Mouse (Mus musculus) mammary gland, adult 2 months (tissue): Measurements from ENCODE around the gene Nip7. TPM values are rescaled to one million over a fixed set of nuclear protein-coding genes. Genes with fewer than 3 reads are reported as not detected.

ENCODE experiments used
- polyA plus RNA-seq: library from polyadenylated mRNA; depleted of rRNA; stranded (reverse); fragments of >200 nt; gene quantifications from 2 replicates; pipeline ENCODE4 v1.2.3, GENCODE M21; 2012; ENCODE audit warnings: low replicate concordance; rRNA removed

Gene Nip7
- 18.2 and 18.7 TPM in 2 replicates for polyA plus RNA-seq

GRCm38 (mm10) chr8:107056076-107056972 is at the start of gene Nip7, which contains the start of gene Cog8:
TSS of gene Nip7 (plus strand) at chr8:107056877.
TSS of gene Cog8 (minus strand) at chr8:107056689.

GRCm38 (mm10) chr8:107030650-107031576 is 25.8 kb upstream of the Nip7 start, which contains the start of gene Vps4a:
TSS of gene Vps4a (plus strand) at chr8:107031222.

GRCm38 (mm10) chr8:107048061-107048941 is 8.4 kb upstream of the Nip7 start, which contains the start of gene Pdf:
TSS of gene Pdf (minus strand) at chr8:107048614.

DNA sequence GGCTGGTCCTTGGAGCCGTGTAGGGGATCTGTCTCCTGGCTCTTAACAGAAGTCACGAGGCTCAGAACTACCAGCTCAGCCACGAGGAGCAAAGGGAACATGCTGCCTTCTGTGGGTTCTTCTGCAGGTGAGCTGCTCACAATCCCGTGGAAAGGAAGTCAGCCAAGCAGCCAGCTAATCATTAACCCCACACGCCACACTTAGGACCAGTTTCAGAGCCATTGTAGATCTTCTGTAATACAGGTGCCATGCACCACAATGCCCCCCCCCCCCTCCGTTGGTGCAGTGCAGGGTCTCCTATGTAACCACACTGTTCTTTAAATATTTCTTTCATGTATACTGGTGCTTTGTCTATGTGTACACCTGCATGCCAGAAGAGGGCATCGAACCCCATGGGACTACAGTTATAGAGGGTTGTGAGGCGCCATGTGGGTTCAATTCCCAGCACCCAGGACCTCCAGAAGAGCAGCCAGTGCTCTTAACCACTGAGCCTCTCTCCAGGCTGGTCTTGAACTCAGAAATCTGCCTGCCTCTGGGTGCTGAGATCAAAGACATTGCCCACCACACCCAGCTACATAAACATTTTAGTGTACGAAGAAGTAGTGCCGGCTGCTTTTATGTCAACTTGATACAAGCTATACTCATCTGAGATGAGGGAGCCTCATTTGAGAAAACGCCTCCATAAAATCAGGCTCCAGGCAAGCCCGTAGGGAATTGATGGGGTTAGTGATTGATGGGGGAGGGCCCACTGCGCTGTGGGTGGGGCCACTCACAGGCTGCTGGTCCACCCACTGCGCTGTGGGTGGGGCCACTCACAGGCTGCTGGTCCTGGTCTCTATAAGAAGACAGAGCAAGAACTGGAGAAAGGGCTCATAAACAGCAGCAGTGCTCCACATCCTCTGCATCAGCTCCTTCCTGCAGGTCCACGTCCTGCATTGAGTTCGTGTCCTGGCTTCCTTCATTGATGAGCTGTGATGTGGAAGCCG is 9.1 kb downstream of the Nip7 start, which contains the start of gene Tmed6:
TSS of gene Tmed6 (minus strand) at position 134 of the 986 bp plus-strand sequence.

GRCm38 (mm10) chr8:107096366-107097036 is 39.8 kb downstream of the Nip7 start, which contains the start of gene Terf2:
TSS of gene Terf2 (minus strand) at chr8:107096547.

Other genes with a start within 250 kb of the Nip7 start
- gene Has3, start 186.6 kb upstream of the Nip7 start, polyA plus RNA-seq: 0.85 and 2.2 TPM in 2 replicates
- gene Utp4, start 163.2 kb upstream of the Nip7 start, polyA plus RNA-seq: 23.3 and 39.0 TPM in 2 replicates
- 13.2 and 17.5 TPM in 2 replicates for gene Sntb2, start 121.1 kb upstream of the Nip7 start, polyA plus RNA-seq
- 18.6 and 40.3 TPM in 2 replicates for gene Vps4a, start 25.7 kb upstream of the Nip7 start, polyA plus RNA-seq
- 27.9 and 65.8 TPM in 2 replicates for gene Pdf, start 8.3 kb upstream of the Nip7 start, polyA plus RNA-seq
- 32.9 and 46.9 TPM in 2 replicates for gene Cog8, start 188 bp upstream of the Nip7 start, polyA plus RNA-seq
- gene Tmed6, start 8.8 kb downstream of the Nip7 start, polyA plus RNA-seq: not detected in 2 replicates
- 7.1 and 12.2 TPM in 2 replicates for gene Terf2, start 39.7 kb downstream of the Nip7 start, polyA plus RNA-seq
- 106 and 141 TPM in 2 replicates for gene Cyb5b, start 93.8 kb downstream of the Nip7 start, polyA plus RNA-seq
- gene Nfat5, start 236.6 kb downstream of the Nip7 start, polyA plus RNA-seq: 16.6 and 28.8 TPM in 2 replicates